ENCODE assay signal across 28 mouse cellular contexts in the genomic region with DNA sequence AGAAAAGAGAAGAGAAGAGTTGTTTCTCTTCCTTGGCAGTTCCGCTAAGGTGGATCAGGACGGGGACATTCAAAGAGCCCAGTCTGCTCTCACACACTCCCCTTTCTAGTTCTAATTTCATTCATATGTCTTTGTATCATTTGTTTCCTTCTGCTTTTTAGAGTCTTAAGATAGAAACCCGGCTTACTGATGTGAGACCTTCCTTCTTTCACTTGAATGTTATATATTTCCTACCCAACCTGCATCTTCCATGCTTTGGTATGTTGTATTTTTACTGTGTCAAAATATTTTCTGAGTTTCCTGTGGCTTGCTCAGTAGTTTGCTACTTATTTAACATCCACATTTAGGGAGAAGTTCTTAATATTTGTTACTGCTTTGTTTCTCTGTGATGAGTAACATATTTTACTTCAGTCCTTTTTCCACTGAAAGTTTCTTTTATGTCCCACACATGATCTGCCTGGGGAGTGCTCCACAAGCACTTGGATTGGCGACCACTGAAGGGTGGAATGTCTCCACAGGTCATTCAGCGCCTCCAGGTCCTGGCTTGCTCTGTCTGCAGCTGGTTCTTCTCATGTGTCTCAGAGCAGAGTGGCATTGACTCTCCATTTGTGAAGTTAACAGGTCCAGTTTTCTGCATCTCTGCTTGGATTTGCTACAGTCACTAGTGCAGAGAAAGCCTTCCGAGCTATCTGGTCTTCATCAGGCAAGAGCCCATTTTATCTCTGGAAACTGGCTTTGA. TPM values are rescaled to one million over a fixed set of nuclear protein-coding genes. Genes with fewer than 3 reads are reported as not detected.
DNase-seq lines count a peak whose midpoint lies in the region; ATAC-seq and TF ChIP-seq lines count a peak whose summit lies in the region.
"Had no signal": no experiment of that assay in that cellular context is flagged by ENCODE, and none has a peak within 500 bp of the region (broad histone marks: within the 10 kb centered on the region; RNA-seq: fewer than 3 reads in every experiment).

No protein-coding gene starts in this region.

- peak overlapping the region; percentile 52; the same call in 1 of the 2 replicates for H3K27ac ChIP-seq in kidney, embryonic 15.5 days
- no peak overlapping the region for H3K27ac ChIP-seq in kidney, adult 2 months (ENCODE audit: insufficient read depth, low read depth, low read length)
- H3K27ac ChIP-seq in macrophage = peak overlapping the region; percentile 8
- H3K27ac ChIP-seq: forebrain, embryonic 13.5 days; heart, adult 2 months; hindbrain, embryonic 13.5 days; liver, embryonic 12.5 days had no signal

- peaks cover 27% of the 10 kb centered on the region for H3K4me1 ChIP-seq in kidney, embryonic 15.5 days
- peaks cover 12% of the 10 kb centered on the region for H3K4me1 ChIP-seq in kidney, adult 2 months (ENCODE audit: control insufficient read depth, insufficient read depth, low read length)
- H3K4me1 ChIP-seq: forebrain, embryonic 13.5 days had no signal

- H3K4me3 ChIP-seq in kidney, embryonic 15.5 days (replicated peaks) = no peak overlapping the region
- no peak overlapping the region for H3K4me3 ChIP-seq in kidney, adult 2 months (ENCODE audit: insufficient read depth, low read depth, low read length)
- H3K4me3 ChIP-seq in macrophage (ENCODE audit: inconsistent target) = no peak overlapping the region
- H3K4me3 ChIP-seq: forebrain, embryonic 13.5 days; heart, adult 2 months; heart, embryonic 12.5 days; hindbrain, embryonic 13.5 days; liver, embryonic 12.5 days had no signal

- no peak overlapping the region for H3K9ac ChIP-seq in kidney, embryonic 15.5 days
- H3K9ac ChIP-seq: forebrain, embryonic 13.5 days; heart, embryonic 12.5 days; hindbrain, embryonic 13.5 days; liver, embryonic 12.5 days; liver, postnatal 0 days had no signal

- no peak for TF ChIP-seq POLR2A in kidney, adult 2 months (IDR thresholded peaks at IDR 0.05; ENCODE audit: low read depth, low read length)

- H3K9me3 ChIP-seq in kidney, embryonic 15.5 days (replicated peaks) = no peaks in the 10 kb centered on the region
- H3K9me3 ChIP-seq: forebrain, embryonic 13.5 days; G1E; heart, embryonic 12.5 days; hindbrain, embryonic 13.5 days; liver, embryonic 12.5 days had no signal

- ATAC-seq in kidney, embryonic 15.5 days (replicated peaks; ENCODE audit: low FRiP score) = peak; percentile 74
- ATAC-seq: forebrain, embryonic 13.5 days; intestine, embryonic 16.5 days; liver, embryonic 12.5 days; liver, postnatal 0 days; lung, postnatal 0 days; Patski had no signal

- peaks cover 91% of the 10 kb centered on the region for H3K79me2 ChIP-seq in macrophage (ENCODE audit: inconsistent target)

- no peak for TF ChIP-seq CTCF in kidney, adult 2 months (conservative IDR thresholded peaks at IDR 0.05; ENCODE audit: insufficient read depth, insufficient read length, low read depth, low read length)

- no peak overlapping the region for H3K4me2 ChIP-seq in kidney, embryonic 15.5 days
- H3K4me2 ChIP-seq: forebrain, embryonic 13.5 days; heart, embryonic 12.5 days; hindbrain, embryonic 13.5 days; liver, embryonic 12.5 days had no signal

- H3K36me3 ChIP-seq in kidney, embryonic 15.5 days = no peaks in the 10 kb centered on the region
- H3K36me3 ChIP-seq in kidney, adult 2 months (ENCODE audit: control insufficient read depth, insufficient read depth, low read length) = no peaks in the 10 kb centered on the region
- peaks cover 3% of the 10 kb centered on the region; the same call in 1 of the 2 replicates for H3K36me3 ChIP-seq in macrophage (ENCODE audit: inconsistent target)
- H3K36me3 ChIP-seq: heart, embryonic 12.5 days; hindbrain, embryonic 13.5 days; liver, embryonic 12.5 days had no signal

- H3K27me3 ChIP-seq in kidney, embryonic 15.5 days = no peaks in the 10 kb centered on the region
- no peaks in the 10 kb centered on the region for H3K27me3 ChIP-seq in kidney, adult 2 months (replicated peaks; ENCODE audit: control insufficient read depth, insufficient read depth, low read length)
- H3K27me3 ChIP-seq: forebrain, embryonic 13.5 days; heart, embryonic 12.5 days; hindbrain, embryonic 13.5 days; liver, embryonic 12.5 days; Patski had no signal

- WGBS in kidney, embryonic 15.5 days = 54% methylated on average over 6 of the region's 6 CpGs
- WGBS in kidney, adult 2 months = 61% methylated on average over 6 of the region's 6 CpGs
- 58% methylated on average over 6 of the region's 6 CpGs for WGBS in macrophage (ENCODE audit: missing documents)

- DNase-seq in kidney, adult 2 months = no peak
- peak; percentile 43 to 55 for DNase-seq in spleen, postnatal 36 days (ENCODE audit: low spot score in 2 of 2)
- no peak for DNase-seq in spleen, postnatal 10 days (ENCODE audit: low spot score in 2 of 2)
- DNase-seq in adrenal gland, postnatal 36 days = no peak
- DNase-seq in adrenal gland, postnatal 14 days = no peak
- DNase-seq: cerebellum, adult 8-10 months; cerebellum, postnatal 25 days; heart, adult 2 months; heart, postnatal 4 days; kidney, postnatal 36 days; liver, postnatal 0 days; lung, postnatal 4 days; midbrain, embryonic 14.5 days; retina, postnatal 1 day; right cerebral cortex, postnatal 14 days; thymus, postnatal 4 days had no signal

RNA-seq across cellular contexts. Expression of gene Ccdc96, which starts 51.2 kb away (rescaled TPM):
- 0.66 and 0.90 TPM in 2 replicates for polyA plus RNA-seq in kidney, embryonic 15.5 days (2015; fragmentation: Nextera tagmentation; extraction: Ambion mirVana)
- 0.26 and 0.28 TPM in 2 replicates for polyA plus RNA-seq in kidney, adult 2 months (2012; rRNA removed)
- under 1 TPM in 8 of 26 experiments, not detected in 18; 0.18 to 0.51 (median 0.24) TPM for total RNA-seq in macrophage (2018; cell fraction: chromatin; rRNA removed)
- under 1 TPM in 25 of 26 experiments, not detected in 1; 0.03 to 0.32 (median 0.09) TPM for total RNA-seq in macrophage (2018; cell fraction: cytosol; rRNA removed)
- total RNA-seq in macrophage (2018; cell fraction: nucleus; rRNA removed) = under 1 TPM in 13 of 26 experiments, not detected in 13; 0.12 to 0.38 (median 0.22) TPM
- 0.07 to 0.21 TPM (median 0.14 TPM) in 3 replicates for polyA plus RNA-seq in macrophage (2018)
- total RNA-seq in adrenal gland, postnatal 36 days (2021) = under 1 TPM; 0.33 to 0.46 TPM
- total RNA-seq in adrenal gland, postnatal 14 days (2021) = 0.49 and 0.52 TPM in 2 replicates
- total RNA-seq: monocyte, adult 5-6 weeks had no signal
- polyA plus RNA-seq: small intestine, adult 2 months had no signal

RNA-seq across cellular contexts. Expression of gene Tada2b, which starts 51.5 kb away (rescaled TPM):
- polyA plus RNA-seq in kidney, embryonic 15.5 days (2015; fragmentation: Nextera tagmentation; extraction: Ambion mirVana) = 1.8 and 2.1 TPM in 2 replicates
- polyA plus RNA-seq in kidney, adult 2 months (2012; rRNA removed) = 17.0 and 18.7 TPM in 2 replicates
- 10 to 100 TPM in 1 of 26 experiments, 1 to 10 TPM in 23, under 1 TPM in 2; 0.71 to 11.7 (median 3.5) TPM for total RNA-seq in macrophage (2018; cell fraction: chromatin; rRNA removed)
- 10 to 100 TPM in 5 of 26 experiments, 1 to 10 TPM in 21; 4.3 to 10.9 (median 7.2) TPM for total RNA-seq in macrophage (2018; cell fraction: cytosol; rRNA removed)
- 10 to 100 TPM in 2 of 26 experiments, 1 to 10 TPM in 24; 2.8 to 11.5 (median 4.6) TPM for total RNA-seq in macrophage (2018; cell fraction: nucleus; rRNA removed)
- polyA plus RNA-seq in macrophage (2018) = 7.2 to 9.8 TPM (median 8.2 TPM) in 3 replicates
- total RNA-seq in adrenal gland, postnatal 36 days (2021) = 10 to 100 TPM; 33.7 to 40.7 TPM
- total RNA-seq in adrenal gland, postnatal 14 days (2021) = 36.4 and 37.6 TPM in 2 replicates

RNA-seq across cellular contexts. Expression of gene Tbc1d14, which starts 57.5 kb away (rescaled TPM):
- 45.2 and 46.2 TPM in 2 replicates for polyA plus RNA-seq in kidney, embryonic 15.5 days (2015; fragmentation: Nextera tagmentation; extraction: Ambion mirVana)
- polyA plus RNA-seq in kidney, adult 2 months (2012; rRNA removed) = 45.2 and 50.0 TPM in 2 replicates
- 100 to 1,000 TPM in 19 of 26 experiments, 10 to 100 TPM in 7; 43.9 to 352 (median 164) TPM for total RNA-seq in macrophage (2018; cell fraction: chromatin; rRNA removed)
- 10 to 100 TPM; 14.6 to 67.9 (median 47.5) TPM for total RNA-seq in macrophage (2018; cell fraction: cytosol; rRNA removed)
- total RNA-seq in macrophage (2018; cell fraction: nucleus; rRNA removed) = 100 to 1,000 TPM in 14 of 26 experiments, 10 to 100 TPM in 12; 28.4 to 157 (median 105) TPM
- 22.5 to 38.4 TPM (median 36.0 TPM) in 3 replicates for polyA plus RNA-seq in macrophage (2018)
- total RNA-seq in adrenal gland, postnatal 36 days (2021) = 10 to 100 TPM; 41.5 to 44.9 TPM
- 31.9 and 32.4 TPM in 2 replicates for total RNA-seq in adrenal gland, postnatal 14 days (2021)

Comparison
In these comparisons a context has a peak if more than half of its experiments do, and no peak if none do; other contexts are left out.
1. DNase-seq: peak in spleen, postnatal 36 days (2 of 2); none in kidney, adult 2 months (single experiment), spleen, postnatal 10 days (0 of 2), adrenal gland, postnatal 36 days (0 of 2) and adrenal gland, postnatal 14 days (single experiment).